In genomic region chr14:101972764-101973163, GRCm38 (mm10) we compare ENCODE assay signal across 17 mouse cellular contexts.
"Had no signal": no experiment of that assay in that cellular context is flagged by ENCODE, and none has a peak within 500 bp of the region (broad histone marks: within the 10 kb centered on the region; RNA-seq: fewer than 3 reads in every experiment).

No protein-coding gene starts in this region.

- H3K9ac ChIP-seq: liver, postnatal 0 days; lung, embryonic 15.5 days; midbrain, embryonic 12.5 days; neural tube, embryonic 12.5 days; stomach, embryonic 15.5 days had no signal

- DNase-seq: liver, postnatal 0 days; lung, adult 2 months; lung, postnatal 14 days; lung, postnatal 36 days; midbrain, embryonic 14.5 days; right cerebral cortex, postnatal 14 days; thymus, adult 2 months; thymus, postnatal 25 days; thymus, postnatal 4 days had no signal

- H3K9me3 ChIP-seq: lung, embryonic 15.5 days; midbrain, embryonic 12.5 days; neural tube, embryonic 12.5 days; stomach, embryonic 15.5 days had no signal

- H3K36me3 ChIP-seq: lung, embryonic 15.5 days; midbrain, embryonic 12.5 days; neural tube, embryonic 12.5 days; stomach, embryonic 15.5 days had no signal

- H3K4me3 ChIP-seq: lung, embryonic 15.5 days; megakaryocyte, embryonic 14.5 days; midbrain, embryonic 12.5 days; neural tube, embryonic 12.5 days; stomach, embryonic 15.5 days had no signal

- H3K27me3 ChIP-seq: lung, embryonic 15.5 days; megakaryocyte, embryonic 14.5 days; midbrain, embryonic 12.5 days; neural tube, embryonic 12.5 days; stomach, embryonic 15.5 days had no signal

- ATAC-seq: liver, postnatal 0 days; lung, postnatal 0 days had no signal

- H3K27ac ChIP-seq: lung, embryonic 15.5 days; macrophage; midbrain, embryonic 12.5 days; neural tube, embryonic 12.5 days; stomach, embryonic 15.5 days; stomach, postnatal 0 days had no signal

- H3K4me1 ChIP-seq: lung, embryonic 15.5 days; megakaryocyte, embryonic 14.5 days; midbrain, embryonic 12.5 days; neural tube, embryonic 12.5 days; stomach, embryonic 15.5 days had no signal

- H3K4me2 ChIP-seq: lung, embryonic 15.5 days; midbrain, embryonic 12.5 days; neural tube, embryonic 12.5 days; stomach, embryonic 15.5 days had no signal
